Mouse (Mus musculus) skeletal muscle tissue, adult 2 months (tissue): ENCODE measurements at regions not wholly inside any gene's neighbourhood (a gene's known extent, or its start where the extent isn't known, plus 50 kb on each side); places are given as distances from the start of the nearest gene placed in this dataset.

Source experiments
- DNase-seq: peaks from one replicate; pipeline ENCODE4 v3.0.0-alpha.2; 2012; ENCODE audit warnings: low read depth, low spot score

- no peak for DNase-seq
Measured at GRCm38 (mm10) chr9:113421121-113421520, 286.9 kb downstream of the Pdcd6ip start.

GRCm38 (mm10) chr9:113419801-113420200 is 288.3 kb downstream of the Pdcd6ip start:
- no peak for DNase-seq

GRCm38 (mm10) chr9:113417106-113417505 is 291.0 kb downstream of the Pdcd6ip start:
- no peak for DNase-seq

- no peak for DNase-seq
Measured at GRCm38 (mm10) chr9:113415511-113415931, 292.5 kb downstream of the Pdcd6ip start.

- DNase-seq, result no peak
Measured at GRCm38 (mm10) chr9:113414690-113415089, 293.4 kb downstream of the Pdcd6ip start.

- DNase-seq, result no peak
Measured at GRCm38 (mm10) chr9:113413851-113414250, 294.2 kb downstream of the Pdcd6ip start.

GRCm38 (mm10) chr9:113411638-113412037 is 296.4 kb downstream of the Pdcd6ip start:
- no peak for DNase-seq

- no peak for DNase-seq
Measured at GRCm38 (mm10) chr9:113408521-113408920, 299.5 kb downstream of the Pdcd6ip start.

- no peak for DNase-seq
Measured at GRCm38 (mm10) chr9:113394320-113394719, 313.7 kb downstream of the Pdcd6ip start.

- no peak for DNase-seq
Measured at GRCm38 (mm10) chr9:113387356-113387755, 320.7 kb downstream of the Pdcd6ip start.

GRCm38 (mm10) chr9:113381591-113382110 is 326.4 kb downstream of the Pdcd6ip start:
- DNase-seq, result no peak

GRCm38 (mm10) chr9:113380408-113381129 is 327.5 kb downstream of the Pdcd6ip start:
- DNase-seq, result no peak

- no peak for DNase-seq
Measured at GRCm38 (mm10) chr9:113378525-113378924, 329.5 kb downstream of the Pdcd6ip start.

GRCm38 (mm10) chr9:113371718-113372306 is 336.2 kb downstream of the Pdcd6ip start:
- no peak for DNase-seq

GRCm38 (mm10) chr9:113347942-113348341 is 360.1 kb downstream of the Pdcd6ip start:
- DNase-seq, result no peak

GRCm38 (mm10) chr9:113346531-113346930 is 361.5 kb downstream of the Pdcd6ip start:
- DNase-seq, result no peak

- no peak for DNase-seq
Measured at GRCm38 (mm10) chr9:113342131-113342530, 365.9 kb downstream of the Pdcd6ip start.

- no peak for DNase-seq
Measured at GRCm38 (mm10) chr9:113340838-113341237, 367.2 kb downstream of the Pdcd6ip start.

- no peak for DNase-seq
Measured at GRCm38 (mm10) chr9:113340036-113340435, 368.0 kb downstream of the Pdcd6ip start.

GRCm38 (mm10) chr9:113324489-113324888 is 383.6 kb downstream of the Pdcd6ip start:
- DNase-seq, result no peak

- no peak for DNase-seq
Measured at GRCm38 (mm10) chr9:113309707-113310574, 398.1 kb downstream of the Pdcd6ip start.

- no peak for DNase-seq
Measured at GRCm38 (mm10) chr9:113305761-113306160, 402.3 kb downstream of the Pdcd6ip start.
